Mouse (Mus musculus): ENCODE results near the gene Filip1. TPM values are rescaled to one million over a fixed set of nuclear protein-coding genes. Genes with fewer than 3 reads are reported as not detected.
A peak's percentile ranks its signal among the peaks of the same experiment; 100 is the strongest.
"Not testable (repeated sequence)": the region's sequence is repeated elsewhere in the genome, so short reads cannot be mapped to it uniquely, and the experiment has no call there.

Gene Filip1
- 100 to 1,000 TPM; 129 to 143 TPM for total RNA-seq (2021)

- intact Hi-C loops (cut with DNase I) = no loop called here
- no peak for DNase-seq
Measured at GRCm38 (mm10) chr9:80012751-80013150, at the start of gene Filip1. Filip1 (minus strand) TSS chr9:80012851.

DNA sequence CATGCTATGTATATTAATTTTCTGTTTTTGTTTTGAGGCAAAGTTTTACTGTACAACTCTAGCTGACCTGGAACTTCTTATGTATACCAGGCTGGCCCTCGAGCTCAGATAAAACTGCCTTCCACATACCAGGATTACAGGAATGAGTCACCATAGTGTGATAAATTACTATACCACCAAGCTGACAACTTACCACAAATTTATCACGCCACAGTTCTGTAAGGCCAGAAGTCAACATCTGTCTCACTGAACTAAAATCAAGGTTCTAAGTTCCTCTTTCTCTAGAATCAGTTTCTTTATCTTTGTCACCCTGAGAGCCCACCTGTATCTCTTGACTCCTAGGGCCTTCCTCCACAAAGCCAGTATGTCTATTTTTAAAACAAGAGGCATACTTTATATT is 45.0 kb upstream of the Filip1 start:
- intact Hi-C loops (cut with DNase I) = no loop called here
- DNase-seq = no peak

DNA sequence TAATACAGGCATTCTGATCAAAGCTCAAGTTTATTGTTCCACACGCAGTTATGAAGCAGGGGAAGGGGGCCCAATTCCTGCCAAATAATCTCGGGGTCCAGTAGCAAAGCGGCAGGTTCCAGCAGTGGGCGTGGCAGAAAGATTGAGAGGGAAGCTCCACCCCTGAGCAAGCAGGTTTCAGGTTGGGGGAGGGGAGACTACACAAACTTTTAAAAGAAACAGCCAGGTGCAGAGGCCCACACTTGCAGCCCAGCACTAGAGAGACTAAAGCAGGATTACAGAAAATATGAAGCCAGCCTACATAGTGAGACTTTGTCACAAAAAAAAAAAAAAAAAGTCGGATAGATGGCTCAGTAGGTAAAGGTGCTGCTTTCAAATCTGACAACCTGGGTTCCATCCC is 40.3 kb upstream of the Filip1 start:
- intact Hi-C loops (cut with DNase I) = no loop called here
- DNase-seq = no peak

DNA sequence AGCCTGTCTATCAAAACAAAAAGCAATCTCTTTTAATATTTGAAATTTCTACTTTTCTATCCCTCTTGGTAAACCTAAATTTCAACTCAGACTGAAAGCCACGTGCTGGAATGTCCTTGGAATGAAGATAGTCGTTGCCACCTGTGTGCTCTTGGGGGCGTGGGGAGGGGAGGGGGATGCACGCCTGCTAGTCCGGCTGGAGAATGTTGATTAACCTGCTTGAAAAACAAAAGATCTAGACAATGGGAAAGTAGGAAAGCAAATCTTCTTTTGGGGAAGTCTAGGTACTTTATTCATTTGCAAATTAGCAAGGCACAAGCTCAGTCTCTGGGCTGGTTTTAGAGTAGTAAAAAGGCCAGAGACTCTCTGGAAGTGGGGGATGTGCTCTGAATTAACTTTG is 36.6 kb upstream of the Filip1 start:
- intact Hi-C loops (cut with DNase I); DNase-seq: not testable (repeated sequence)

- intact Hi-C loops (cut with DNase I); DNase-seq: not testable (repeated sequence)
Measured at GRCm38 (mm10) chr9:80044301-80044700, 31.6 kb upstream of the Filip1 start.

- no peak for DNase-seq
- intact Hi-C loops (cut with DNase I) = no loop called here
Measured at GRCm38 (mm10) chr9:80039296-80039815, 26.7 kb upstream of the Filip1 start.

- intact Hi-C loops (cut with DNase I) = no loop called here
- no peak for DNase-seq
Measured at GRCm38 (mm10) chr9:80037997-80038383, 25.3 kb upstream of the Filip1 start.

- intact Hi-C loops (cut with DNase I) = no loop called here
- DNase-seq = no peak
Measured at GRCm38 (mm10) chr9:80037262-80037996, 24.8 kb upstream of the Filip1 start.

- intact Hi-C loops (cut with DNase I) = loop anchor here (5.0 to 10.0 kb wide), 2 partner anchors 304 to 1252 kb away; no protein-coding TSS in a partner anchor
- no peak for DNase-seq
Measured at GRCm38 (mm10) chr9:80026581-80027021, 13.9 kb upstream of the Filip1 start.

DNA sequence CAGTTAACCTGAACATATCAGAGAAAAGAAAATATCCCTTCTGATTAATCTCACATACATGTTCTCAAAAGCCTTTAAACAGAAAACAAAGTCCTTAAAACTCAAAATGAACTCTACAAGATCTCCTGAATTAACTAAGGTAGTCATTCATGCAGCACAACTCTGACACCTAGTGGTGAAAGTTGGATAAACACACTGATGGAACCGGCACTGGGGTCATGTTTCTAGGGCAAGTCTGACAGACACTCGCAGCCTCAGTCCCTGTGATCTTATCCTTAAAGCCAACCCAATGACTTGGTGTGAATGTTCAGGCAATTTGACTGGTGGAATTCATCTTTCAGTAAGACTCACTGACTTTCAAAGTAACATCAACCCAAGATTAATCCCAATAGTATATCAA is 13.4 kb upstream of the Filip1 start:
- peak; percentile 81 to 89 for DNase-seq
- intact Hi-C loops (cut with DNase I) = loop anchor here (5.0 to 10.0 kb wide), 2 partner anchors 304 to 1251 kb away; no protein-coding TSS in a partner anchor

GRCm38 (mm10) chr9:80025347-80025746 is 12.7 kb upstream of the Filip1 start:
- not testable (repeated sequence) for DNase-seq
- intact Hi-C loops (cut with DNase I) = loop anchor here (5.0 to 10.0 kb wide), 2 partner anchors 303 to 1251 kb away; no protein-coding TSS in a partner anchor

- intact Hi-C loops (cut with DNase I) = loop anchor here (10.0 kb wide), 1 partner anchor 1248 kb away; no protein-coding TSS in a partner anchor
- peak; percentile 14 to 23 for DNase-seq
Measured at GRCm38 (mm10) chr9:80022821-80023220, 10.2 kb upstream of the Filip1 start.

- intact Hi-C loops (cut with DNase I) = loop anchor here (10.0 kb wide), 1 partner anchor 1247 kb away; no protein-coding TSS in a partner anchor
- DNase-seq = no peak
Measured at GRCm38 (mm10) chr9:80021648-80022047, 9.0 kb upstream of the Filip1 start.

DNA sequence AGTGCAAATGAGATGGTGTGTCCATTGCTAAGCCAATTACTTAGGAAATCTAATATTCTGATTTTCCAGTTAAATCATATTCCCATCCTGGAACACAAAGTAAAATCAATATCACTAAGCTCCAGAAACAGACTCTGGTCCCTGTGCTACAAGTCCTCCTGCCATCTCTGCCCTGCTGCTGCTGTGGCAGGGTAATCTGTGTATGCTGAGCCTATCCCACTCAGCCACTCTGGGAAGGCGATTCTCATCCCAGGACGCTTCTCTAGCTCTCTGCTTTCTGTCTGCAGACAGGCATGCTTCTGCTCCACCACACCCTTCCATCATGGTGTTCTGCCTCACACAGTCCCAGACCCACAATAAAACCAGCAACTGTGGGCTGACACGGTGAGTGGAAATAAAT is 7.8 kb upstream of the Filip1 start:
- intact Hi-C loops (cut with DNase I) = loop anchor here (10.0 kb wide), 1 partner anchor 1246 kb away; no protein-coding TSS in a partner anchor
- no peak for DNase-seq

- DNase-seq = no peak
- intact Hi-C loops (cut with DNase I) = no loop called here
Measured at GRCm38 (mm10) chr9:80012016-80012415, 635 bp downstream of the Filip1 start.

DNA sequence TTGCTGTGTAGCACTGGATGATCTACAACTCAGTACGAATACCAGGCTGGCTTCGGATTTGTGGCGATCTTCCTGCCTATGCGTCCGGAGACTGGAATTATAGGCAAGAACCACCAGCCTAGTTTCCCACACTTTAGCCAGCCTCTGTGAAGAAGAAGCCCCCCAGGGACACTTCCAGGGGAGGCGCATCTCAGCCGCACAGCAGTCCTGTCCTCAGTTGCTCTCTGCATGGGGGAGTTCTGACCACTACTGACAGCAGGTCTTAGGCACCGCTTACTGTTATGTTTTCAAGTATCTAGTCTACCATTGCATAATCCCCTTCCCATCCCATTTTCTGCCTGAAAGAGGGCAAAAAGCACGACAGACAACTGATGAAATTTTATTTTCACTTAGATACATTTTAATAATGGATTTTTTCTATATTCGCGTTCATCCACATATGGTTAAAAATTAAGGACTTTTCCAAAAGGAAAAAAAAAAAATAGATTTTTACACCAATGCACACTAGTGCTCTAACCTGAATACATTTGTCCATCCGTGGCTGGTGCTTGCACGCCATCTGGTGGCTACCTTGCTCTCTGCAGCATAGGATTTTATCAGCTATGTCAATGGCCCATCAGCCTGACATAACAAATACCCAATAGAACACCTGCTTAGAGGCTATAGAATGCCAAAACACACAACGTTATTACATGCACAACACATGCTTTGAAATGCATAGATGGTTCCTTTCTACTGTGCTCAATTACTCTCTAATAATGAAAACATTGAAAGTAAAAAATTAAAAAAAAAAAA is 10.1 kb downstream of the Filip1 start:
- intact Hi-C loops (cut with DNase I) = loop anchor here (1.0 to 10.0 kb wide), 5 partner anchors 24 to 898 kb away; no protein-coding TSS in a partner anchor
- DNase-seq = peak; percentile 85 to 91

DNA sequence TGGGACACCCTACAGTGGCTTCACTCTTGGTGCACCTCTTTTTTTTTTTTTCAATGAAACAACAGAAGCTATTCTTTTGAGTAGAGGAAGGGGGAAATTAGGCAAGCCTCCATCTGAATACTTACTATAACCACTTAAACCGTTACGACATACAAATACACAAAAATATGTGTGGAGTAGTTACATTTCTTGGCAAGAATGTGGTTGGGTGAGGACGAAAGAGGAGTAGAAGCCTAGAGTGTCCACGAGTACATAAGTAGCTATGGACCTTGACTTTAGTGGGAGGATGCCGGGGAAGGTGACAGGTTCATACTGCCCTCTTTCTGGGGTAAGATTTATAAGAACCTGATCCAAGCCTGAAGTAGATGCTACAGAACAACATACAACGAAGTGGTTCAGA is 15.4 kb downstream of the Filip1 start:
- intact Hi-C loops (cut with DNase I) = no loop called here
- no peak for DNase-seq

DNA sequence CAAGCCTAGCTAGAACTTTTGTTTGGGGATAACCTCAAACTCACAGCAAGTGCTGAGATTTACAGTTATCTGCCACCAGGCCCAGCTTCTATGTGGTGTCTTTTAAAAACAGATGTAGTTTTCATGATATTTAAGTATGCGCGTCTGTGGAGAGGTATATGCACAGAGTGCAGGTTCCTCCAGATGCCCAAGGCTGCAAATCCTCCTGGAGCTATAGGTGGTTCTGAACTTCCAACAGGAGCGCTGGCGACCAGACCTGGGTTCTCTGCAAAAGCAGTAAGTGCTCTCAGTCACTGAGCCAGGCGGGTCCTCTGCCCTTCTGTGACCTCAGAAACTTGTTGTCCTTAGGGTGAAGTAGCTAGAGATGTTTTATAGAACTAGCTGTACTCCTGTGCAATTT is 18.4 kb downstream of the Filip1 start:
- intact Hi-C loops (cut with DNase I) = no loop called here

GRCm38 (mm10) chr9:79993066-79993465 is 19.6 kb downstream of the Filip1 start:
- DNase-seq = no peak
- intact Hi-C loops (cut with DNase I) = no loop called here

More for the DNA sequence above, 18.4 kb downstream of the Filip1 start:
- no peak for DNase-seq

DNA sequence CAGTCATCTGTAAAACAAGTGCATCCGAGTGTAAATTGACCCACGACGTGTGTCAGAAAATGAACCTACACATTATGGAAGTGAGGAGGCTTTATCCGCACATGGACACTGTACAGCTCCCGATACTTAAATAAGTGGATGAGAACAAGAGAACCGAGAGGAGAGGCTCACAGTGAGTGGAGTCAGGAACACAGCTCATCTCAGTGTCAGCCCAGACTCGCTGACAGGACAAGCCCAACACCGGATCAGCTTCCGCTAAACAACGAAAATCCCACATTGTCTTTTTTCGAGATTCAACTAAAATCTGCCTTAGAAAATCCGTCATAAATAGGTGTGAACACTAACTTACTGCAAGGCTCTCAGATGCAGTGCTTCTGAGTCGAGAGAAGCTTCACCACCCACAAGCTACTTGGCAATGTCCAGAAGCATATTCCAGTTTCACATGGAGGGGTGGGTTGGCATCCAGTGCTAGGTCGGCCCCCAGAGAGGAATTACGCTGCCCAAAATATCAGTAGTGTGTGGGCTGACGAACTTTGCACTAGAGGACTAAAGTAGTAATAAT is 22.1 kb downstream of the Filip1 start:
- intact Hi-C loops (cut with DNase I) = no loop called here
- peak; percentile 17 to 21 for DNase-seq

- DNase-seq = no peak
- intact Hi-C loops (cut with DNase I) = no loop called here
Measured at GRCm38 (mm10) chr9:79989703-79990102, 22.9 kb downstream of the Filip1 start.

All from heart, postnatal 10 days (tissue).